ENCODE assay signal across 16 mouse cellular contexts in the genomic region with DNA sequence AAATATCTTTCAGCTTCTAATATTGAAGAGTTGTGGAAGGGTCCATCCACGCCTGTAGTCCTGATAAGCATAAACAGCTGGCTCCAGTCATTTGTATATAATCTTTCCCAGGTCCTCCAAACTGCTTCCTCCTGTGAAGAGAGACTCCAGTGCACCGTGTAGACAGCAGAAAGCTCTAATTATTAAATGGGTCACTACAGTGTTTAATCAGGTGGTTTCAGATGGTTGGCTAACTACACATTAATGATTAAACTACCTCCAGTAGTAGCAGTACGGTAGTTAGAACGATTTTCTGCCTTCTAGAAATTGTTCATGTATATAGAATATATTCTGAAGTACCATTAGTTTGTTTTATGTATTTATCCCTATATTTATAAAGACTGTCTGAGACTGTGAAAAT.
"Had no signal": no experiment of that assay in that cellular context is flagged by ENCODE, and none has a peak within 500 bp of the region (broad histone marks: within the 10 kb centered on the region; RNA-seq: fewer than 3 reads in every experiment).

No protein-coding gene starts in this region.

- ATAC-seq: lung, postnatal 0 days; midbrain, embryonic 13.5 days; midbrain, embryonic 15.5 days had no signal

- H3K4me2 ChIP-seq: lung, embryonic 15.5 days; midbrain, embryonic 11.5 days; midbrain, embryonic 13.5 days; midbrain, embryonic 15.5 days; neural tube, embryonic 12.5 days; stomach, embryonic 15.5 days had no signal

- H3K4me1 ChIP-seq: lung, embryonic 15.5 days; megakaryocyte, embryonic 14.5 days; midbrain, embryonic 13.5 days; midbrain, embryonic 15.5 days; neural tube, embryonic 12.5 days; stomach, embryonic 15.5 days had no signal

- H3K9me3 ChIP-seq: lung, embryonic 15.5 days; megakaryocyte, embryonic 14.5 days; midbrain, embryonic 13.5 days; midbrain, embryonic 15.5 days; neural tube, embryonic 12.5 days; stomach, embryonic 15.5 days had no signal

- H3K4me3 ChIP-seq: lung, embryonic 15.5 days; megakaryocyte, embryonic 14.5 days; midbrain, embryonic 13.5 days; midbrain, embryonic 15.5 days; neural tube, embryonic 12.5 days; stomach, embryonic 15.5 days had no signal

- DNase-seq: lung, postnatal 14 days; lung, postnatal 36 days; right cerebral cortex, postnatal 14 days; thymus, adult 2 months; thymus, postnatal 25 days; thymus, postnatal 4 days had no signal

- H3K9ac ChIP-seq: lung, embryonic 15.5 days; midbrain, embryonic 13.5 days; midbrain, embryonic 15.5 days; neural tube, embryonic 12.5 days; stomach, embryonic 15.5 days had no signal

- H3K36me3 ChIP-seq: lung, embryonic 15.5 days; midbrain, embryonic 13.5 days; midbrain, embryonic 15.5 days; neural tube, embryonic 12.5 days; stomach, embryonic 15.5 days had no signal

- H3K27ac ChIP-seq: lung, embryonic 15.5 days; macrophage; midbrain, embryonic 13.5 days; midbrain, embryonic 15.5 days; neural tube, embryonic 12.5 days; stomach, embryonic 15.5 days; stomach, postnatal 0 days had no signal

- H3K27me3 ChIP-seq: lung, embryonic 15.5 days; midbrain, embryonic 13.5 days; midbrain, embryonic 15.5 days; neural tube, embryonic 12.5 days; stomach, embryonic 15.5 days had no signal
